Mouse (Mus musculus) sigmoid colon, adult 10 weeks (tissue): ENCODE data around the gene Bpifb5. TPM values are rescaled to one million over a fixed set of nuclear protein-coding genes. Genes with fewer than 3 reads are reported as not detected.

ENCODE experiments used
- polyA plus RNA-seq: library from polyadenylated mRNA; stranded (reverse); fragments of 350-450 nt; fragmentation: Illumina TruSeq; extraction: RNeasy Lipid Tissue Mini Kit (QIAGEN cat#74804); gene quantifications from one replicate; pipeline ENCODE4 v1.2.3, GENCODE M21; 2014; ENCODE audit warnings: low read depth, low replicate concordance

Bpifb5 gene
- not detected for polyA plus RNA-seq

DNA sequence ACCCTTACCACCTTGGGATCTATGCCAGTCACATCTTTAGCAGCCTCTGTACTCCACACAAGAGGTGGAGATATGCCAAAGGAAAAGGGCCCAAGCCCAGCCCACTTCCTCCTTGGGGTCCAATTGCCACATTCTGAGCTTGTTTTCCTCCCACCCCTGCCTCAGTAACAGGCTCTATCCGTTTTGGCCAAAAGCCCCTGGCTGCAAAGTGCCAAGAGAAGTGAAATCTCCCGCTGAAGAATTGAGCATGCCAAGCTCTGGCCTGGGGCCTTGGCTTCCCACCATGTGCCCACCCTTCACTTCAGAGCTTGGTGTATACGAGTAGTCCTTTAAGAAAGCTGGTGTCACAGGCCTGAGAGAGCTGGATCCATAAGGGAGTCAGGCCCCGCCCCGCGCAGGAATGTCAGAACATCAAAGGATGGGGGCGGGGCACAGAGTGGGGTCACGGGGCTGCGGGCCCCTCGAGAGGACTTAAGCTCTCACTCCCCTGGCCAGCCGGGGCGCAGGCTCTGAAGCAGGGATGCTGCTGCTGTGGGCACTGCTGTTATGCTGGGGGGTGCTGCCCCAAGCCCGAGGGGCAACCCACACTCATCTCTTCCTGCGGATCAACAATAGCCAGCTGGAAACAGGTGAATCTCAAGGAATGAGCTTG, at the start of gene Bpifb5:
Gene Bpifb5, plus strand, starts transcription at position 478 of the 652 bp plus-strand sequence.

DNA sequence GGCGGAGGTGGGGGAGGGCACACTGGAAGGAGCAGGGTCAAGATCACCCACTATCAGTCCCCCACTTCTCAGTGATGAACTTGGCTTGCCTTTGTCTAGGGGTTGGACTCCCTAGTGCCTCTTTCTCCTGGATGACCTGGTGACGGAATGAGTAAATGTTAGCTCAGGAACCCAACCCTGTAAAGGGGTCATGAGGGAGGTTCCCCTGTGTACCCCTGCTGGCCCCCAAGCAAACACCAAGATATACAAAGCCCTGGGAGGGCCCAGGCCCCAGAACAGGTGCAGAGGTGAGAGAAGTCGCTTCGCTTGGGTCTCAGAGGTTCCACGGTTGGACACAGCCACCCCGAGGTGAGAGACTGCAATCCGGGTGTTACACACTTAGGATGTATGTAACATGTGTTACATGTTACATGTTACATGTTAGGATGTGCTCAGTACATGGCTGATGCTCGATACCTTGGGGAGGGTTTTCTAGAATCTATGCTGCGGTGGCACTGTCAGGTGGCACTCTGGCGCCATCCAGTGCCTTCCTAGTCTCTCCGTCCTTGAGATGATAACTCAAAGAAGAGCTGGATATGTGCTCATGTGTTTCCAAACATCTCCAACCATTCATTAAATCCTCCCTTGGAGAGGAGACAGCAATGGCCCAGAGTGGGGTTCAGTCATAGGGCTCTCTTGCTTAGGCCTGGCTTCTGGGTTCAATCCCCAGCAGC, 32.8 kb upstream of the Bpifb5 start, which contains the start of gene Bpifb1:
Gene Bpifb1, plus strand, starts transcription at position 273 of the 713 bp plus-strand sequence.

DNA sequence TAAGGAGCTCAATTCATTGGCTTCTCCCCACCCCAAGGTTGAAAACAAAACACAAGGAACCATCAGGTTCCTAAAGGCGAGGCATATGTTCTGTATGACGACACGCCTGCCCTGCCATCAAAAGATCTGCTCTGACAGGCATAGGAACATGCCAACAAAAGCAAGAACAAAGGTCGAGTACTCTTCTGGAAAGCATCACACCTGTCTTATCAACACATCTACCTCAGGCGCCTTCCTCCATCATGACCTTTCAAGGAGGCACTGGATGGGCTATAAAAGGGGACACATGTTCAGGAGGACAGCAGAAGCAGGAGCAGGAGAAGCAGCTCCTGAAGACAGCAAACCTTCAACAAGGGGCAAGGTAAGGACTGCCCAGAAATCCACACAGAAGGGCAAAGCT, 34.0 kb downstream of the Bpifb5 start, which contains the start of gene Bpifb9a:
Gene Bpifb9a, plus strand, starts transcription at position 301 of the 400 bp plus-strand sequence.

Other genes with a start within 250 kb of the Bpifb5 start
- gene Bpifa6, start 248.8 kb upstream of the Bpifb5 start, polyA plus RNA-seq: not detected
- not detected for gene Bpifa2, start 215.5 kb upstream of the Bpifb5 start, polyA plus RNA-seq
- not detected for gene Bpifa3, start 93.4 kb upstream of the Bpifb5 start, polyA plus RNA-seq
- not detected for gene Bpifa1, start 80.9 kb upstream of the Bpifb5 start, polyA plus RNA-seq
- gene Bpifa5, start 61.1 kb upstream of the Bpifb5 start, polyA plus RNA-seq: not detected
- gene Bpifb1, start 32.9 kb upstream of the Bpifb5 start, polyA plus RNA-seq: not detected
- gene Bpifb9a, start 34.1 kb downstream of the Bpifb5 start, polyA plus RNA-seq: not detected
- gene Bpifb9b, start 83.5 kb downstream of the Bpifb5 start, polyA plus RNA-seq: not detected
- gene Cdk5rap1, start 149.3 kb downstream of the Bpifb5 start, polyA plus RNA-seq: 9.2 TPM
- not detected for gene Snta1, start 184.4 kb downstream of the Bpifb5 start, polyA plus RNA-seq
- 18.4 TPM for gene Cbfa2t2, start 212.7 kb downstream of the Bpifb5 start, polyA plus RNA-seq